Mouse (Mus musculus): ENCODE measurements around the gene Ifnar2.

Gene Ifnar2

GRCm38 (mm10) chr16:91395633-91396392, 23.2 kb downstream of the Ifnar2 start:
- DNase-seq = no peak

DNA sequence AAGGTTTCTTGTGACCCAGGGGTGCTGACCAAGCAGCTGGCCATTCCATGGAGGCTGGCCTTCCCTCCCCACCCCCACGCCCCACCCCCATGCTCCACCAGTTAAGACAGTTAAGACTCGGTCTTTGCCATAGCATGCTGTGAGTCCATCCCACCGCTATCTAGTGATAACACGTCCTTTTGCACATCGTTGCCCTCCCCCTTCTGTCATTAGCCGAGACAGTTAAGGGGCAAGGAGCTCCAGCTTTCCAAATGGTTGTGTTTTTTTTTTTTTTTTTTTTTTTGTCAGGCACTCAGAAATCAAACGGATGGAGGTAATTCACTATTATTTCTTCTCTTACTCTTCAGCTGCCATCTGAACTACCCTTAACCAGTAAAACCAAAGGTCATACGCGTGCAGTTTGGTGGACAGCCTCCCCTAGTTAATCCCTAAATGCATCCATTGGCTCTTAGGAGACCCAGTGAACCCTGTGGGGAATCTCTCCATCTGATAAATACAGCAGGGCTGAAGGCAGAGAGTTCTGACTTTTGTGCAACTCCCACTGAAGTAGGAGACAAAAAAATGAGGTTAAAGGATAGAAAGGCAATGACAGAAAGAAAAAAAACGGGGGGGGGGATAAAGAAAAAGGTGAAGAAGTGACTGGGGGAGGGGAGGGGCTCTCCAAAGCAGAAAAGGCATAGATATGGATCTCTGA, 24.4 kb downstream of the Ifnar2 start:
- no peak for DNase-seq

DNA sequence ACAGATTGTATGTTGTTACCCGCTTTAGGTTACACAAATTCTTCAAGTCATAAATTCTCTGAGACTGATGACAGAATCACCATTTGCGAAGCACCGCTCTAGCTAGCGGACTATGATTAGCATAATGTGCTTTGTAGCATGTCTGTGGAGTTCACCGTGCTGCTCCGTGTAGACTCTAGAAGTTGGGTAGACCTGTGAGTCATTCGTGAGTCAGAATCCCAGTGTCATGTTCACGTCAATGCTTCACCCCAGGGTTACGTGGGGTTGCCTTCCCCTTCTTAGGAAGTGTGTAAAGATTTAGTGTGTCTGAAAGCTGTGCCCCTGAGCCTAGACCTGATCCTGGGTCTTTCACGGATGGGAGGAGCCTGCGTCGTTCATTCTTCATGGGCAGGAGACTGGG, 25.4 kb downstream of the Ifnar2 start:
- DNase-seq = no peak

GRCm38 (mm10) chr16:91398944-91399343, 26.4 kb downstream of the Ifnar2 start:
- DNase-seq = no peak

GRCm38 (mm10) chr16:91401569-91402165, 29.1 kb downstream of the Ifnar2 start:
- DNase-seq = no peak

DNA sequence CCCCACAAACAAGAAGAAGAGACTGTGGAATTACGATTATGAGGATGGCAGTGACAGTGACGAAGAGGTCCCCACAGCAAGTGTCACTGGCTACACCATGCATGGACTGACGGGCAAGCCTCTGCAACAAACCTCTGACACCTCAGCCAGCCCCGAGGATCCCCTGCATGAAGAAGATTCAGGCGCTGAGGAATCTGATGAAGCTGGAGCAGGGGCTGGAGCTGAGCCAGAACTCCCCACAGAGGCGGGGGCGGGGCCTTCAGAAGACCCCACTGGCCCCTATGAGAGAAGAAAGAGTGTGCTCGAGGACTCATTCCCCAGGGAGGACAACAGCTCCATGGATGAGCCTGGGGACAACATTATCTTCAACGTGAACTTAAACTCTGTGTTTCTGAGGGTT, 31.2 kb downstream of the Ifnar2 start:
- DNase-seq = no peak

- no peak for DNase-seq
Measured at GRCm38 (mm10) chr16:91404187-91404586, 31.6 kb downstream of the Ifnar2 start.

- no peak for DNase-seq
Measured at GRCm38 (mm10) chr16:91404828-91405577, 32.4 kb downstream of the Ifnar2 start.

DNA sequence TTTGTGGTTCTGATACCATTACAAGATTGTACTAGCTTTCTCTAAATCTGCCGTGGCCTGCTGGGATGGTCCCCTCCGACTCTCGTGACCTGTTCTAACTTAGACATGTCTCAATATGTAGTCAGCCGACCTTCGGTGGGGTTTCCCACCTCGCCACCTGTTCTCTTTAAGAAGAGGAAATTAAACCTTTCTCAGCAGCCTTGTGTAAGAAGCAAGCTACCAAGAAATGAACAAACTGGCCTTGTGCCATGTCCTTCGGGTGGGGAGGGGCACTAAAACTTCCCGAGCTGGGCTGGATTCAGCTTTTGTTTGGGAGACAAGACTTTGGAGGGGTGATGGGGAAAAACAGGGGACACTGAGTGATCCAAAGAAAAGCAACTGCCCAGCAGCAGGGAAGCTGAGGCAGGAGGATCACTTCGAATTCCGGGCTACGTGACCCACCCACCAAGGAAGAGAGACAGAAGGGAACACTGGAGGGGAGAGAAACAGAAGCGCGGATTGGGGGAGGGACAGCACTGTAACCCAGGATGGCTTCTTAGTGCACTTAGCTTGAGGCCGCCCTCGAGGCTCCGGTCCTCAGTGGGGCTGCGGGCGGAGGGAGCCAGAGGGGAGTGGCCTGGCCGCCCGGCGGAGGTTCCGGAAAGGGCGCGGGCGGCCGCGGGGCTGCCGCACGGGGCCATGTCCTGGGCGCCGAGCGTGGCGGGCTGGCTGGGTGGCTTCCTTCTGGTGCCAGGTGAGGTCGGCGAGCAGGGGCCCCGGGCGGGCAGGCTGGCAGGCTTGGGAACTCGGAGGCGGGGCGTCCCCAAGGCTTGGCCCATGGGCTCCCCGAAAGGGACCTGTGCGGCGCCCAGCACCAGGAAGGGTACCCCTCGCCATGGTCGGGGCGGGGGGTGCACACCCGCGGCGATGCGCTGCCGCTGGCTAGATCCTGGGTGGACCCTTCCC, 33.3 kb downstream of the Ifnar2 start, which contains the start of gene Il10rb:
Gene Il10rb (plus strand): TSS at position 525 of the 945 bp plus-strand sequence.
- DNase-seq = peak; percentile 81

GRCm38 (mm10) chr16:91406585-91407220, 34.1 kb downstream of the Ifnar2 start:
- DNase-seq = no peak

DNA sequence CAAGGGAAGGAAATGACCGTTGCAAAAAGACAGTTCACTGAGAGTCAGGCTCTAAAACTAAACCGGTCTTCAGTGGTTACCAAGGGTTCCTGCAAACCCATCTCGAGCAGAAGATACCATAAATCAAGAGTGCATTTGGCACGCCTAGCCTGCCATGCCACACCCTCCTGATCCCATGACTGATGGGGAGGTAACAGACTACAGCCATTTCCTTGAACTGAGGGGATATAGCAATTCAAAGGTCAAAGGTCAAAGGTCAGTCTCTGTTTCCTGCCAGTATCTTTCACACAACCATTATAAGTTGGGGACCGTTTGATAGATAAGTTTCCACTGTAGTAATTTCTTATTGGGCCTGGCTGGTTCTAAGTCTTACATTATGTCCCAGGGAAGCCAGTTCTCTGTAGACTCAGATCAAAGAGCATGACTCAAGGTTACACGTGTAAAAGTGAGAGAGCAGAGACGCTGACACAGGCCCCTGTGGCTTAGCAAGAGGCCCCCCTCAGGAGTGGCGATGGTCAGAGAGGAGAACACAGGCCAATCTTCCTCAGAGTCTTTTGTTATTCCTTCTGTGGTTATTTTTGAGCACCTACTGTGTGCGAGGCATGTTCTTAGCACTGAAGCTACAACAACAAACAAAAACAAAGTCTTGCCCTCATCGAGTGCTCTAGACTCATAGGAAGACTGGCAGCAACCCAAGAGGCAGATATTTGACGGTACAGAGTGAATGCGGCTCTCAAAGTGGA, 40.7 kb downstream of the Ifnar2 start:
- DNase-seq = peak; percentile 19

DNA sequence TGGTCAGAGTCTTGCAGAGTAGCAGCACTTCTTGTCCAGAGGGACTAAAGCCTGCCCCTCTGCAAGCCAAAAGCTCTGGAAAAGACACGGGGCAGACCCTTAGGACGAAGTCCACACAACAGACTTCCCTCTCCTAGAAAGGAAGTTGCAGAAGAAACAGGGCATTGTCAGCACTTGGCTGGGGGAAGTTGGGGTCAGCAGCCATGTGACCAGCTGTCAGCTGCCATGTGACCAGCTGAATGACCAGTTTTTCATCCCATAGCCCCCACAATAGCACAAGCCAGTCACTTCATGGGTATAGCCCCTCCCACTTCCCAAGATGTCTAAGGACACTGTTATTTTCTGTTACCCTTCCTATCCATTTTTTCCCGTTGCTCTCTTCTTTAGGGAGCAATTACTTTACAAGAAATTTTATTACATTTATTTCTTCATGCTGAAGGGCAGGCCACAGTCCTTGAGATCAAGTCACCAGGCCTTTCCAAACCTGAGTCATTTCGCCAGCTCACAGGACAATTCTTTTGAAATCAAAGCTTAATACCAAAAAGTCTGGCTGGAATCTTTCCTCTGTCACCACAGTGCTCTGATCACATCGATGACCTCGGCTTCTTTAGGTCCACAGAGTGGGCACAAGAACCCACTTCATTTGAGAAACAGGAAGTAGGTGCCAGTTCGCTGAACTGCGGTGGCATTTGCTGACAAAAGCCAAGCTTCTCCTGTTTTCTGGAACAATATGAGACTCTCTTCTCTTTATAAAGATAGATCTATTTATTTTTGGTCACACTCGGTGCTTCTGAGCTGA, 43.0 kb downstream of the Ifnar2 start:
- no peak for DNase-seq

DNA sequence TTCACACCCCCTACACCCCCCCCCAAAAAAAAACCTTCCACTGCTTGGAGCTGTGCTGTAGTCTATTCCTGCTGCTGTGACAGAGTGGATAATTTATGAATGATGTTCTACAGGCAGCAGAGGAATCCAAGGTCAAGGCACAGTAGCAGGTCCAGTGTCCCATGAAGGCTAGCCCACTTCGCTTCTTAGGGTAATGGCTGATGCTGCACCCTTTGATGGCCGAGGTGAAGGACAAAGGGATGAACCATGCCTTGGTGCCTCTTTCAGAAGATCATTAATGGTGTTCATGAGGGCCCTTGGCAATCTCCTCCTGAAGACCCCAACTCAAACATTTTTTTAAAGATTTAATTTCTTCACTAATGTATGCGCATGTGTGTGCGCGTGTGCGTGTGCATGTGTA, 43.8 kb downstream of the Ifnar2 start:
- no peak for DNase-seq

DNA sequence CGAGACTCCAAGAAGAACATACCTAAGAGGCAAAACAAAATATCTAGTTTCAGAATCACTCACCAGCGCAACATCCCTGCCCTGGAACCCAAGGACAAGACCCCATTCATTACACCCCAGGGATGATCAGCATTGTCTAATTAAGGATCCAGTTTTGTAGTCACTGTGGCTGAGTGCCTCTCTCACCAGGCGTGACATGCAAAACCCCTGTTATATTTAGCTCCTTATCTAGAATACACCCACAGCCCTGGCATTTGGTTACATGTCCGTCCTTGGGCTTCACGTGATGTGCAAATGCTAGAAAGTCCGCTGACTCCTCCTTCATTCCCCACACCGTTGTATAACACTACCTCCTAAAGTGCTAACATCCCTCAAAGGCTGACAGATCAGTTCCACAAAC, 44.4 kb downstream of the Ifnar2 start:
- no peak for DNase-seq

- DNase-seq = no peak
Measured at GRCm38 (mm10) chr16:91418531-91418930, 45.9 kb downstream of the Ifnar2 start.

GRCm38 (mm10) chr16:91425816-91426215, 53.2 kb downstream of the Ifnar2 start:
- no peak for DNase-seq

DNA sequence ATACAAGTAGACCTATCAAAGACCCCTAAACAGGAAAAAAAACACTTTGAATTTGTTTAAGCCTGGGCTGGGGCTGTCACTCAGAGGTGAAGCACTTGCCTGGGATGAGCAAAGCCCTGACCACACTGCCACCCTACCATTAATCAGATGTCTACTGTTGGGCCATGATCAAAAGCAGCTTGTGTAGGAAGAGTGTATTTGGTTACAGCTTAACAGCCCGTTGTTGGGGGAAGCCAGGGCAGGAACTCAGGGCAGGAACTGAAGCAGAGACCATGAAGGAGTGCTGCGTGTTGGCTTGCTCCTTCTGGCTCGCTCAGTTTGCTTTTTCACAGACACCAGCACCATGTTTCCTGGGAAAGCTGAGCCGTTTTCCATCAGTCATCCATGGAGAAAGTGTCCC, 54.0 kb downstream of the Ifnar2 start:
- DNase-seq = no peak

DNA sequence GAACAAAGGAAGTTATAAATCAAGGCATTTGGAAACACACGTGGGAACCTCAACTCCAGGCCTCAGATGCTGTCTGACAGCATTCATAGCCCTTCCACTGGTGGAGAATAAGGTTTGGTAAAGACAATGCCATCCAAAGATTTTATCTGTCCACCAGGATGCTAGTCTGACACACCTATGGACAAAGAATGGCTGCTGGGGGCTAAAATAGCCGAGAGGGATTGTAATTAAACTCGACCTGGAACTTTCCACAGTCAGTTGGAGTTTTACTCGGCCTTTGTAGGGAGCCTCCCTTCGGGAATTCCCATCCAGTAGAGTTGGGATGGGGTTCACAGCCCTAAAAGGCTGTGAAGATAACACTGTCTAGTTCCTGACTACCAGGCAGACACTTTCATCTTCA, 54.9 kb downstream of the Ifnar2 start:
- DNase-seq = no peak

GRCm38 (mm10) chr16:91428259-91428865, 55.8 kb downstream of the Ifnar2 start:
- DNase-seq = no peak
